In genomic region chr4:151229073-151229472, GRCm38 (mm10) we compare ENCODE assay signal across 22 mouse cellular contexts.
A peak's percentile ranks its signal among the peaks of the same experiment; 100 is the strongest.
DNase-seq lines count a peak whose midpoint lies in the region; ATAC-seq and TF ChIP-seq lines count a peak whose summit lies in the region.
"Had no signal": no experiment of that assay in that cellular context is flagged by ENCODE, and none has a peak within 500 bp of the region (broad histone marks: within the 10 kb centered on the region; RNA-seq: fewer than 3 reads in every experiment).

No protein-coding gene starts in this region.

- no peaks in the 10 kb centered on the region for H3K9me3 ChIP-seq in intestine, embryonic 14.5 days (ENCODE audit: control insufficient read depth, low read length)
- no peaks in the 10 kb centered on the region for H3K9me3 ChIP-seq in intestine, postnatal 0 days (ENCODE audit: control insufficient read depth)
- no peaks in the 10 kb centered on the region for H3K9me3 ChIP-seq in lung, postnatal 0 days (ENCODE audit: low read length)
- no peaks in the 10 kb centered on the region for H3K9me3 ChIP-seq in intestine, embryonic 16.5 days (ENCODE audit: control insufficient read depth, low read length)
- no peaks in the 10 kb centered on the region for H3K9me3 ChIP-seq in limb, embryonic 10.5 days (replicated peaks)
- H3K9me3 ChIP-seq: forebrain, embryonic 13.5 days; heart, embryonic 15.5 days; hindbrain, embryonic 10.5 days had no signal

- no peaks in the 10 kb centered on the region for H3K27me3 ChIP-seq in intestine, embryonic 14.5 days (replicated peaks; ENCODE audit: control insufficient read depth, insufficient read depth, low read length)
- no peaks in the 10 kb centered on the region for H3K27me3 ChIP-seq in intestine, postnatal 0 days (replicated peaks; ENCODE audit: control insufficient read depth, insufficient read depth, low read length)
- no peaks in the 10 kb centered on the region for H3K27me3 ChIP-seq in lung, postnatal 0 days (replicated peaks; ENCODE audit: insufficient read depth, low read length)
- H3K27me3 ChIP-seq in intestine, embryonic 16.5 days (replicated peaks; ENCODE audit: control insufficient read depth, insufficient read depth, low read length) = no peaks in the 10 kb centered on the region
- H3K27me3 ChIP-seq in limb, embryonic 10.5 days (ENCODE audit: low read depth, poor library complexity, severe bottlenecking) = peaks cover 23% of the 10 kb centered on the region; the same call in 1 of the 2 replicates
- H3K27me3 ChIP-seq: heart, embryonic 15.5 days; Patski had no signal

- no peak overlapping the region for H3K27ac ChIP-seq in intestine, embryonic 14.5 days (ENCODE audit: low read depth)
- no peak overlapping the region for H3K27ac ChIP-seq in intestine, postnatal 0 days (ENCODE audit: low read depth, low read length)
- no peak overlapping the region for H3K27ac ChIP-seq in lung, postnatal 0 days (ENCODE audit: low read length)
- H3K27ac ChIP-seq in intestine, embryonic 16.5 days (ENCODE audit: low read length) = no peak overlapping the region
- H3K27ac ChIP-seq in limb, embryonic 10.5 days = no peak overlapping the region
- H3K27ac ChIP-seq: forebrain, embryonic 13.5 days; heart, adult 2 months; heart, embryonic 15.5 days; hindbrain, embryonic 10.5 days; hindbrain, embryonic 14.5 days had no signal

- ATAC-seq in intestine, embryonic 14.5 days (replicated peaks; ENCODE audit: low FRiP score, low TSS enrichment, low read depth) = peak; percentile 63; the same call in 1 of the 2 replicates
- no peak for ATAC-seq in intestine, postnatal 0 days
- ATAC-seq in lung, postnatal 0 days = peak; percentile 21; the same call in 1 of the 2 replicates
- peak; percentile 64 for ATAC-seq in intestine, embryonic 16.5 days
- ATAC-seq: forebrain, embryonic 13.5 days; forebrain, postnatal 0 days; Patski had no signal

- 0 out of 2 replicates have a peak, but pooled peaks cover 2% of the 10 kb centered on the region for H3K4me1 ChIP-seq in intestine, embryonic 14.5 days (replicated peaks; ENCODE audit: control insufficient read depth, insufficient read depth, low read length)
- H3K4me1 ChIP-seq in intestine, postnatal 0 days (replicated peaks; ENCODE audit: control insufficient read depth, insufficient read depth, low read length) = no peaks in the 10 kb centered on the region
- H3K4me1 ChIP-seq in lung, postnatal 0 days (ENCODE audit: insufficient read depth, low read depth, low read length) = no peaks in the 10 kb centered on the region
- no peaks in the 10 kb centered on the region for H3K4me1 ChIP-seq in intestine, embryonic 16.5 days (ENCODE audit: control insufficient read depth, insufficient read depth, low read length)
- H3K4me1 ChIP-seq in limb, embryonic 10.5 days = peaks cover 35% of the 10 kb centered on the region

- TF ChIP-seq EP300 in lung, postnatal 0 days (IDR thresholded peaks at IDR 0.05) = no peak

- H3K4me2 ChIP-seq in intestine, embryonic 14.5 days (ENCODE audit: low read length) = no peak overlapping the region
- no peak overlapping the region for H3K4me2 ChIP-seq in intestine, postnatal 0 days (replicated peaks; ENCODE audit: low read depth)
- H3K4me2 ChIP-seq in lung, postnatal 0 days (replicated peaks; ENCODE audit: low read depth, low read length) = no peak overlapping the region
- H3K4me2 ChIP-seq in intestine, embryonic 16.5 days (ENCODE audit: low read depth, low read length) = no peak overlapping the region
- H3K4me2 ChIP-seq: forebrain, embryonic 13.5 days; heart, embryonic 11.5 days; heart, embryonic 15.5 days; hindbrain, embryonic 14.5 days had no signal

- H3K4me3 ChIP-seq in intestine, embryonic 14.5 days (ENCODE audit: low read depth, low read length) = no peak overlapping the region
- no peak overlapping the region for H3K4me3 ChIP-seq in intestine, postnatal 0 days (ENCODE audit: low read depth, low read length)
- no peak overlapping the region for H3K4me3 ChIP-seq in lung, postnatal 0 days (ENCODE audit: low read depth, low read length)
- no peak overlapping the region for H3K4me3 ChIP-seq in intestine, embryonic 16.5 days (ENCODE audit: low read length)
- no peak overlapping the region for H3K4me3 ChIP-seq in limb, embryonic 10.5 days
- H3K4me3 ChIP-seq: forebrain, embryonic 13.5 days; heart, adult 2 months; heart, embryonic 15.5 days; hindbrain, embryonic 10.5 days had no signal

- TF ChIP-seq CTCF in intestine, postnatal 0 days (IDR thresholded peaks at IDR 0.05; ENCODE audit: low read depth) = no peak
- TF ChIP-seq CTCF in lung, postnatal 0 days (IDR thresholded peaks at IDR 0.05) = no peak

- no peaks in the 10 kb centered on the region for H3K36me3 ChIP-seq in intestine, embryonic 14.5 days (ENCODE audit: control insufficient read depth, insufficient read depth, low read length)
- H3K36me3 ChIP-seq in intestine, postnatal 0 days (ENCODE audit: control insufficient read depth, insufficient read depth) = no peaks in the 10 kb centered on the region
- no peaks in the 10 kb centered on the region for H3K36me3 ChIP-seq in lung, postnatal 0 days (ENCODE audit: insufficient read depth, low read length)
- no peaks in the 10 kb centered on the region for H3K36me3 ChIP-seq in intestine, embryonic 16.5 days (ENCODE audit: control insufficient read depth, insufficient read depth, low read length)
- H3K36me3 ChIP-seq in limb, embryonic 10.5 days = no peaks in the 10 kb centered on the region
- H3K36me3 ChIP-seq: heart, embryonic 15.5 days; hindbrain, embryonic 10.5 days had no signal

- DNase-seq in intestine, embryonic 14.5 days (ENCODE audit: low spot score) = no peak
- no peak for DNase-seq in lung, postnatal 0 days (ENCODE audit: low spot score)
- no peak for DNase-seq in lung, postnatal 36 days
- DNase-seq in 3T3-L1 (ENCODE audit: low read depth, low spot score) = peak; percentile 3
- no peak for DNase-seq in limb, embryonic 10.5 days (ENCODE audit: low spot score)
- DNase-seq: adrenal gland, adult 2 months; adrenal gland, postnatal 25 days; cerebellum, adult 18-20 months; cerebellum, adult 9-11 months; cerebellum, postnatal 36 days; forebrain, postnatal 0 days; gastrocnemius, postnatal 14 days; heart, adult 2 months; heart, postnatal 14 days had no signal

- 44% methylated on average over 6 of the region's 6 CpGs for WGBS in intestine, embryonic 14.5 days
- 27% methylated on average over 6 of the region's 6 CpGs for WGBS in intestine, postnatal 0 days
- whole genome bisulfite sequencing in lung, postnatal 0 days = 37% methylated on average over 6 of the region's 6 CpGs
- WGBS in intestine, embryonic 16.5 days = 40% methylated on average over 6 of the region's 6 CpGs
- 45% methylated on average over 6 of the region's 6 CpGs for WGBS in limb, embryonic 10.5 days

- H3K9ac ChIP-seq in intestine, embryonic 14.5 days (ENCODE audit: low read length) = no peak overlapping the region
- H3K9ac ChIP-seq in intestine, postnatal 0 days (ENCODE audit: low read depth, low read length) = no peak overlapping the region
- no peak overlapping the region for H3K9ac ChIP-seq in lung, postnatal 0 days (replicated peaks; ENCODE audit: low read depth)
- no peak overlapping the region for H3K9ac ChIP-seq in intestine, embryonic 16.5 days (ENCODE audit: low read depth, low read length)
- H3K9ac ChIP-seq: forebrain, embryonic 13.5 days; forebrain, postnatal 0 days; heart, embryonic 15.5 days; hindbrain, embryonic 14.5 days had no signal
